Mouse (Mus musculus): Measurements from ENCODE around the gene Sirpa.

Gene Sirpa

DNA sequence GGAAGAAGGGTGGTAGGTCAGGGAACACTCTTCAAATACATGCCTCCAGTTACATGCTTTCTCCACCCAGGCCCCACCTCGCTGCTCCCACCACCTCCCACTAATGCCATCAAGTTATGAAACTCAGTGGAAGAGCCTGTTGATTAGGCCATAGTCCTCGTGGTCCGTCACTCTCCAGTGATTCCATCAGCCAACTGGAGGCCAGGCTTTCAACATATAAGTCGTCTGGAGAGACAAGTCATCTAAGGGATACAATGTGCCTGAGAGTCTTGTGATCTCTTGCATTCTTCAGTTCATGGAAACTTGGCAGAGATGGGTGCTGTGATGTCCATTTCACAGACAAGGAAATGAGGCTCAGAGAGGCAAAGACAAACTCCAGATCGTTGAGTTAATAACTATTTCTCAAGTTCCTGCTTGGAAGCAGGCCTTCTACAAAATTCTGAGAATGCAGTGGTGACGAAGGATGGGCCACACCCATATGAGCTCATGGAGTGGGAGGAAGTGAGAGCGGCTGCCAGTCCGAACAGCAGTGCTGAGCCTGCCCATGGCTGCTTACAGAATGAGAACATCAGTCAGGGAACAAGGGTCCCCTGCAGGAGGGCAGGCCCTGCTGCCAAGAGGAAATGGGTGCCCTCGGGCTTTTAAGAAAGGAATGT lies 40.6 kb downstream of the Sirpa start:
- DNase-seq (ENCODE audit: low spot score in 2 of 2), result peak; percentile 70 to 73

GRCm38 (mm10) chr2:129633982-129634381 lies 41.3 kb downstream of the Sirpa start:
- DNase-seq (ENCODE audit: low spot score in 2 of 2), result no peak

- no peak for DNase-seq (ENCODE audit: low spot score in 2 of 2)
Measured at GRCm38 (mm10) chr2:129652616-129653015, 60.0 kb downstream of the Sirpa start.

DNA sequence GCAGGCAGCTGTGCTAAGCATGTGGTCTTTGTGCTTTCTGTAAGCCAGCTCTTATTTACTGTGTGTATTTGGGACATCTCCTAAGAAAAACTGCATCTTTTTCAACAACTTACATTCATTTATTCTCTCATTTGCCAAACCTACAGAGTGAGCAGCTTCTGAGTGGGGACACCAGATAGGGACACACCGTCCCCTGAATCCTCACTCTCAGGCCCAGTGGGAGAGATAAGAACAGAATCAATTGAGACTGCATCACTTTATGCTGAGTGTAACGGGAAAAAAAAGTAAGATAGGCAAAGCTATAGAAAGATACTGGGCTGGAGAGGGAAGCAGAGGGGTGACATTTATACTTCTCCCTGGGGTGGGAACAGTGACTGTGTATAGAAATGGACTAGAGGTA lies 61.0 kb downstream of the Sirpa start:
- DNase-seq (ENCODE audit: low spot score in 2 of 2), result no peak

GRCm38 (mm10) chr2:129654233-129654950 lies 61.8 kb downstream of the Sirpa start:
- no peak for DNase-seq (ENCODE audit: low spot score in 2 of 2)

DNA sequence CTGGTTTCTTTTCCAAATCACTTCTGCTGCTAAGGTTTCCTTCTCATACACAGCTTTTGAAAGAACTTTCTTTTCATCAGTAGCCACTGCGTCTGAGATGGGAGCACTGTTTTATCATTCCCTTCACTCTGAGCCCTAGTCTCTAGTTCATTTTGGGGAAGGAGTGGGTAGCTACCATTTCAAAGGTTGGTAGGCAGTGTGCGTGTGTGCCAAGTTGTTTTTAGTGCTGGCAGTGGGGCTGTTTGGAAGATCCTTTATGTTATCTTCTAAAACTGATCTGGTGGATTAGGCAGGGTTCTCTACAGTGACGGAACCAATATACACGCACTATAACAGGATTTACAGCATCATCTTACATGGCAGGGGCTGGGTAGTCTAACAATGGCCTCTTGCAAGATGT lies 62.4 kb downstream of the Sirpa start:
- DNase-seq (ENCODE audit: low spot score in 2 of 2), result no peak

DNA sequence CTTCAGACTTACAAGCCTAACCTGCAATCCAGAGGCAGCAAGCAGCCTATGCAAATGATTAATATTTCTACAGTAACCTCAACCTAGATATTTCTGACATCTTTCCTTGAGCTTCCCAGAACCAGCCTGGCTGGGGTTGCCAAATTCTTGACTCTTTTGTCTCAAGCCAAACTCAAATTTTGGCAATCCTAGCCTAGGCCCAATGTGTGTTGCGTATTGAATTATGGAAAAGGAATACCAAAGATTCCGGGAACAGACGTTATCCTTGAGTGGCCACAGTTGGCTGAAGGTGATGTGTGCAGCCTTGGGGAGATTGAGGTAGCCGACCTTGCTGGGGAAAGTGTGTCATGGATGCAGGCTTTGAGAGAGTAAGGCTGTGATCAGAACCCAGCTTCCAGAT lies 66.2 kb downstream of the Sirpa start:
- no peak for DNase-seq (ENCODE audit: low spot score in 2 of 2)

DNA sequence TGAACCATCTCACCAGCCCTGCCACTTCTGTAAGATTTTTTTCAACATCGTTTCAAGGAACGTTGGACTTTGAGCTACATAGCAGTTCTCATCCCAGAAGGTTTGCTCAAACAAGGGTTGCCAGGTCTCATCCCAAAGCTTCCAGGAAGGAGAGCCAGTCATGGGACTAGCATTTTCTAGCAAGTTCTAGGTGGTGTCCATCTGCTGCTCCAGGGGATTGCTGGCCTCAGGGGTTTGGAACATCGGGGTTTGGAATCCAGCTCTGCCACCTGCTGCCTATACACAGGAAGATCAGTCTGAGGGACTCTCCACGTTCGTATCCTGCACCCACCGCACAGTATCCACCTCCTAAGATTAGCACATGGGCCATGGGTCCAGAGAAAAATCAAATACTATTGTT lies 67.4 kb downstream of the Sirpa start:
- DNase-seq (ENCODE audit: low spot score in 2 of 2), result no peak

DNA sequence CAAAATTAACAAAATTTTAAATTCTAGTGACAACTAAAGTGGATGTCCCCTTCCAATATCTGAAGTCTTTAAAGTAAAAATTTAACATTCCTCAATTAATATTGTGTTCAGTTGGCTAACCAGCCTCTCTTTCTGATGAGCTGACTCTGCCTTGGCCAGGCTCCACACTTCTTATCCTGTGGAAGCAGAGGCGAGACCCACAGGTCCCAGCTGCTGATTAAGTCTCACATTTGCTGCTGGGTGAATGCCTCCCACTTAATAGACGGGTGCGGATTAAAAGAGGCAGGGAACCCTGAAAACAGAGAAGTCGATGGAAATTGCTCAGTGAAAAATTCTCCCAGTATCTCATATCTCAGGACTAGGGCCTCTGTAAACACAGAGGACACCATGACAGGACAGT lies 69.8 kb downstream of the Sirpa start:
- no peak for DNase-seq (ENCODE audit: low spot score in 2 of 2)

DNA sequence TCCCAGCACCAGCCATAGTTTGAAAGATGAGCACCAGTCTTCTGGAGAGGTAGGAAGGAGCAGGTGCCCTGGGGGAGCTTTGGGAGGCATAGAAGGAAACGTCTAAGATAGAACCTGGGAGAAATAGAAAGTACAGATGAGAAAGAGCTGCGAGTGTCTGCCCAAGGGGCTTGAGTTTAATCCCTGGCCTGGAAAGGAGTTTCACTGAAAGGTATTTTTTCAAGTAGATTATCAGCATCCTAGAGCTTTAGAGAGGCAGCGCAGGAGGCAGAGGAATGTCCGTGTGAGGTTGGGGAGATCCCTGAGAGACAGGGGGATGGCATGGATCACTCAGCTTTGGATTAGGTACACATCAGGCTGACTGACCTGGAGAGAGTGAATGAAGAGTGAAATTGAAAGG lies 79.3 kb downstream of the Sirpa start:
- peak in 1 of 2 experiments; percentile 25 for DNase-seq (ENCODE audit: low spot score in 2 of 2)

GRCm38 (mm10) chr2:129674935-129675634 lies 82.5 kb downstream of the Sirpa start:
- peak; percentile 60 to 84 for DNase-seq (ENCODE audit: low spot score in 2 of 2)

DNA sequence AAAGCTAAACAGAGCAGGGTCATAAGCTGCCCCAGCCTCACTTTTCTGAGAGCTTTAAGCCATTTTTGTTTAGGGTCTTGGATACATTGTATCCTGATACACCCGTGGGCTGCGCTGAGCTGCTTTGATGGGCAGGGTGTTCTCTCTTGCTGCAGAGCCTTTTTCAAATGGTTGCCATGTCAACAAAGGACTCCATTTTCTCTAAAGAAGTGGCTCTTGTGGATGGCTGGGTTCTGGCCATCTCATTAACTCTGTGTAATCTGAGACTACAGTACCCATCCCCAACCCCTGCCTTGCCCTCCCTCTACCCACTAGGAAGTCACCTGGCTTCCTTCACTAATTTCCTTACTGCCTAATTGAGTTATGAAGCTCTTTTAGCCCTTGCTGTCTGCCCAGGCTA lies 85.0 kb downstream of the Sirpa start:
- no peak for DNase-seq (ENCODE audit: low spot score in 2 of 2)

GRCm38 (mm10) chr2:129679066-129679465 lies 86.4 kb downstream of the Sirpa start:
- peak in 1 of 2 experiments; percentile 53 for DNase-seq (ENCODE audit: low spot score in 2 of 2)

GRCm38 (mm10) chr2:129680236-129680635 lies 87.6 kb downstream of the Sirpa start:
- peak in 1 of 2 experiments; percentile 46 for DNase-seq (ENCODE audit: low spot score in 2 of 2)
